Mouse (Mus musculus) heart, adult 9 months (tissue): ENCODE results near the gene Slamf9.

Experiments used
- DNase-seq, 2 experiments: peaks; one replicate each; pipeline ENCODE4 v3.0.0; 2022; ENCODE audit warnings: low spot score in 2 of 2

The Slamf9 gene

GRCm38 (mm10) chr1:172462534-172462933 lies 12.6 kb upstream of the Slamf9 start:
- no peak for DNase-seq

GRCm38 (mm10) chr1:172463387-172464333 lies 11.5 kb upstream of the Slamf9 start:
- no peak for DNase-seq

GRCm38 (mm10) chr1:172468301-172468877 lies 6.8 kb upstream of the Slamf9 start:
- DNase-seq, result no peak

- DNase-seq, result no peak
These were observed 5.8 kb upstream of the Slamf9 start for GRCm38 (mm10) chr1:172469373-172469772.

- DNase-seq, result no peak
These were observed 5.2 kb upstream of the Slamf9 start for GRCm38 (mm10) chr1:172469810-172470448.

GRCm38 (mm10) chr1:172472909-172473308 lies 2.2 kb upstream of the Slamf9 start:
- no peak for DNase-seq

GRCm38 (mm10) chr1:172474196-172474595 lies 962 bp upstream of the Slamf9 start:
- DNase-seq, result no peak

GRCm38 (mm10) chr1:172478020-172478419 lies 2.9 kb downstream of the Slamf9 start:
- no peak for DNase-seq

GRCm38 (mm10) chr1:172480376-172480775 lies 5.2 kb downstream of the Slamf9 start:
- no peak for DNase-seq

GRCm38 (mm10) chr1:172481111-172481510 lies 6.0 kb downstream of the Slamf9 start:
- DNase-seq, result no peak

- DNase-seq, result peak; percentile 86 to 87
These were observed 6.6 kb downstream of the Slamf9 start, which contains the start of gene Igsf9 for GRCm38 (mm10) chr1:172481540-172482280. TSS of gene Igsf9 (plus strand) at chr1:172481788.

- no peak for DNase-seq
These were observed 7.6 kb downstream of the Slamf9 start for GRCm38 (mm10) chr1:172482518-172483360.

GRCm38 (mm10) chr1:172483361-172483660 lies 8.2 kb downstream of the Slamf9 start:
- DNase-seq, result no peak

- DNase-seq, result no peak
These were observed 9.1 kb downstream of the Slamf9 start for GRCm38 (mm10) chr1:172484236-172484635.

GRCm38 (mm10) chr1:172484671-172485070 lies 9.5 kb downstream of the Slamf9 start:
- DNase-seq, result no peak

GRCm38 (mm10) chr1:172485821-172486220 lies 10.7 kb downstream of the Slamf9 start:
- no peak for DNase-seq

- DNase-seq, result no peak
These were observed 11.1 kb downstream of the Slamf9 start for GRCm38 (mm10) chr1:172486236-172486635.

GRCm38 (mm10) chr1:172486651-172487050 lies 11.5 kb downstream of the Slamf9 start:
- no peak for DNase-seq

GRCm38 (mm10) chr1:172487859-172488258 lies 12.7 kb downstream of the Slamf9 start:
- no peak for DNase-seq

GRCm38 (mm10) chr1:172488831-172489230 lies 13.7 kb downstream of the Slamf9 start:
- no peak for DNase-seq
